Mouse (Mus musculus) embryonic facial prominence, embryonic 12.5 days (tissue): ENCODE results near the gene 2310011J03Rik. TPM values are rescaled to one million over a fixed set of nuclear protein-coding genes. Genes with fewer than 3 reads are reported as not detected.
"Not testable (repeated sequence)": the region's sequence is repeated elsewhere in the genome, so short reads cannot be mapped to it uniquely, and the experiment has no call there.

Source experiments
- ATAC-seq: fragments of 200-750 bp; cut with Nextera tagmentation; 2 replicates; pipeline ENCODE4 v1.8.0; 2017; ENCODE audit not compliant: insufficient number of reproducible peaks, insufficient read depth, low FRiP score, low TSS enrichment
- H3K27ac ChIP-seq: fragments of 300-500 bp; sonication (generic); 2 replicates; pipeline ENCODE4 v1.5.1; 2016; ENCODE audit warnings: mild to moderate bottlenecking
- H3K27me3 ChIP-seq: fragments of 300-500 bp; sonication (generic); 2 replicates; pipeline ENCODE4 v1.6.1; 2016; ENCODE audit warnings: mild to moderate bottlenecking, moderate library complexity
- H3K36me3 ChIP-seq: fragments of 300-500 bp; sonication (generic); 2 replicates; pipeline ENCODE4 v1.6.1; 2016; ENCODE audit warnings: mild to moderate bottlenecking
- H3K4me1 ChIP-seq: fragments of 300-500 bp; sonication (generic); 2 replicates; pipeline ENCODE4 v1.6.1; 2016
- H3K4me2 ChIP-seq: fragments of 300-500 bp; sonication (generic); replicated peaks from 2 replicates; pipeline ENCODE4 v1.6.1; 2016; ENCODE audit warnings: mild to moderate bottlenecking, moderate library complexity
- H3K4me3 ChIP-seq: fragments of 300-500 bp; sonication (generic); 2 replicates; pipeline ENCODE4 v1.5.1; 2016; ENCODE audit warnings: mild to moderate bottlenecking
- H3K9ac ChIP-seq: fragments of 300-500 bp; sonication (generic); 2 replicates; pipeline ENCODE4 v1.6.1; 2016; ENCODE audit warnings: mild to moderate bottlenecking, moderate library complexity
- H3K9me3 ChIP-seq: fragments of 300-500 bp; sonication (generic); 2 replicates; pipeline ENCODE4 v1.6.1; 2016; ENCODE audit warnings: mild to moderate bottlenecking, moderate library complexity
- WGBS: fragments of 180-500 bp; shearing (Covaris S2); methylation state at CpG from one replicate; pipeline ENCODE4 v1.1.7; 2016; 5-methylcytosine and 5-hydroxymethylcytosine counted together
- polyA plus RNA-seq: library from polyadenylated mRNA; unstranded; fragments of >200 nt; fragmentation: Nextera tagmentation; extraction: Ambion mirVana; gene quantifications from 2 replicates; pipeline ENCODE4 v1.2.1, GENCODE M21; 2016

2310011J03Rik gene
- polyA plus RNA-seq, 1 experiment from 2014 or later: 50.0 TPM

DNA sequence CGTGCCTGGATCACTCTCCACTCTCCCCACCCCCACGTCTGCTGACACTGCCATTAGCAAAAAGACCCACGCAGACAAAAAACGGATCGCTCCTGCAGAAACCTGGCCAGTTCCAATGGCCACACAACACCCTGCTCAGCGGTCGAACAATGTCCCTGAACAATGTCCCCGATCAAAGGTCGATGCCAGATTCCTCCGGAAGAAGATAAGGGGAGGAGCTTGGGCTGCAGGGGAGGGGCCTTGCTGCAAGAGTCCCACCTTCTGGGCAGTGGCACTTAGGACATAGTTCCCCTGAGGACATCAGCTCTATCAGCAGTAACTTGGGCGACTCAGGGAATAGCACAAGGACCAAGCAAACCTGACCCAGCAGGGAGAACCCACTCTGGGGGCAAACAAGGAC lies 31.6 kb upstream of the 2310011J03Rik start:
- WGBS: 21% methylated on average over 11 of the region's 11 CpGs
- no peak overlapping the region for H3K9ac ChIP-seq
- no peaks in the 10 kb centered on the region for H3K36me3 ChIP-seq
- no peak overlapping the region for H3K4me3 ChIP-seq
- ATAC-seq: no peak
- no peaks in the 10 kb centered on the region for H3K9me3 ChIP-seq
- no peak overlapping the region for H3K4me2 ChIP-seq
- peaks cover 100% of the 10 kb centered on the region for H3K27me3 ChIP-seq
- H3K4me1 ChIP-seq: peaks cover 25% of the 10 kb centered on the region
- no peak overlapping the region for H3K27ac ChIP-seq

DNA sequence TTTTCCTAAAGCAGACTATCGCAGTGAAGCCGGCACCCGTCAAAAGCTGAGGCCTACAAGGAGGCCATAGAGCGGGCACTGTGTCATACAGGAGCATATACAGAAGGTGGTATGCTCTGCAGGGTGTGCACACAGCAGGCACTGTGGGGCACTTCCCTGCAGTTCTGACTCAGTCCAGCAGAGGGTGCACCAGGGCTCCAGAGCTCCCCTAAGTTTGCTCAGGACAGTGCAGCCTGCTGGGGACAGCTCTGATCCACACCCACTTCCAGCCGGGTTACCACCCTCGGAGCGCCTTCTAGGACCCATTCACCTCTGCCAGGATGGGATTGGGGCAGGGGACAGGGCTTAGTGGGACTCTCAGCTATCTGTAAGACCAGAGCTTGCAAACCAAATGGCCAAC lies 30.0 kb upstream of the 2310011J03Rik start:
- WGBS: 4% methylated on average over 7 of the region's 7 CpGs
- Histone ChIP-seq H3K36me3 (no peaks in the 10 kb centered on the region), H3K27me3 (peaks cover 98% of the 10 kb centered on the region), H3K9me3 (no peaks in the 10 kb centered on the region), H3K4me3 (no peak overlapping the region), H3K9ac (no peak overlapping the region), H3K27ac (no peak overlapping the region), H3K4me2 (no peak overlapping the region), H3K4me1 (peaks cover 16% of the 10 kb centered on the region)
- peak; percentile 82 for ATAC-seq

DNA sequence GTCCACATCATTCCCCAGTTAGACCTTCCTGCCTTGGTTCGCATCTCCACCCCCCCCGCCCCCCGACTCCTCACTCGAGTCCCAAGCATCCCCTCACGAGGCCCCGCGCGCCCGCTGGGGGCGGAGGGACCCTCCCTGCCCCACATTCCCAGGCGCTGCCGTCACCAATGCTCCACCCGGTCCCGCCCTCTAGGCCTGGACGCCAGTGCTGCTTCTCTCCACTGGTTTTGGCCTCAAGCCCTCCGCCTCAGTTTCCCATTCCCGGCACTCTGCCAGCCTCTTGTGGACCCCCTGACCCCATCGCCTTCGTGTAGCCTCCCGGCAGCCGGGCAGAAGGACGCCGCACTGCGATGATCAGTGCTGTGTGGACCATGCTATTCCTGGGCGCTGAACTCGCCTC lies 28.6 kb upstream of the 2310011J03Rik start:
- H3K4me1 ChIP-seq: peaks cover 20% of the 10 kb centered on the region
- 17% methylated on average over 26 of the region's 26 CpGs for WGBS
- H3K27ac ChIP-seq: no peak overlapping the region
- no peak for ATAC-seq
- H3K9ac ChIP-seq: peak overlapping the region; percentile 19; the same call in 1 of the 2 replicates
- H3K4me3 ChIP-seq: peak overlapping the region; percentile 22
- no peaks in the 10 kb centered on the region for H3K9me3 ChIP-seq
- no peaks in the 10 kb centered on the region for H3K36me3 ChIP-seq
- peak overlapping the region; percentile 43 for H3K4me2 ChIP-seq
- H3K27me3 ChIP-seq: peaks cover 98% of the 10 kb centered on the region

DNA sequence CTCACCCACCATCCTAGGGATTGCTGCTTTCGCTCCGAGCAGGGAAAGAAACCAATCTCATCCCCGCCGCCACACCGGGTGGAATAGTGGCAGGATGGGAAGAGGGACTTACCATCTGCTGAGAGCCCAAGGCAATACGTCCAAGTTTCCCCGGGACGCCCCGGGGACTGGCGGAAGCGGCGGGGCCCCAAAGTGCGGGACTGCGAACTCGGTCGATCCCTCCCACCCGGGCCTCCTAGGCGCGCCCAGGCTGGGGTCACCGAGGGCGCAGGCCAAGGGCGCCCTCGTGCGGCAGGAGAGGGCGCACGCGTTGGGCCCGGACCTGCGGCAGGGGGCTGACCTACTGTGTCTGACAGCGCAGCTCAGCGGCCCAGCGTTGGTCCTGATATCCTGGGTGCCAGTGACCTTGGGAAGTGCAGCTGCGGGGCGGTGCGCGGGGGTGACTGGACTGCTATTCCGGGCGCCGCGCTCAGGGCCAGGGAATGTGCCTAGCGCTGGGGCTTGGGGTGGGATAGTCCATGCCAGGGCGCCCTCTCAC lies 28.0 kb upstream of the 2310011J03Rik start, which contains the start of gene Adamtsl5:
Gene Adamtsl5, minus strand, starts transcription at position 169 of the 538 bp plus-strand sequence.
- H3K9ac ChIP-seq: peak within 1 kb of the TSS; percentile 27; the same call in 1 of the 2 replicates
- H3K36me3 ChIP-seq: no peaks in the 10 kb centered on the region
- ATAC-seq: no peak
- 1% methylated on average over 42 of the region's 42 CpGs for WGBS
- H3K9me3 ChIP-seq: no peaks in the 10 kb centered on the region
- peak within 1 kb of the TSS; percentile 43 for H3K4me2 ChIP-seq
- H3K4me1 ChIP-seq: peaks cover 23% of the 10 kb centered on the region
- H3K27ac ChIP-seq: no peak within 1 kb of the TSS
- H3K27me3 ChIP-seq: peaks cover 98% of the 10 kb centered on the region
- H3K4me3 ChIP-seq: peak within 1 kb of the TSS; percentile 22

DNA sequence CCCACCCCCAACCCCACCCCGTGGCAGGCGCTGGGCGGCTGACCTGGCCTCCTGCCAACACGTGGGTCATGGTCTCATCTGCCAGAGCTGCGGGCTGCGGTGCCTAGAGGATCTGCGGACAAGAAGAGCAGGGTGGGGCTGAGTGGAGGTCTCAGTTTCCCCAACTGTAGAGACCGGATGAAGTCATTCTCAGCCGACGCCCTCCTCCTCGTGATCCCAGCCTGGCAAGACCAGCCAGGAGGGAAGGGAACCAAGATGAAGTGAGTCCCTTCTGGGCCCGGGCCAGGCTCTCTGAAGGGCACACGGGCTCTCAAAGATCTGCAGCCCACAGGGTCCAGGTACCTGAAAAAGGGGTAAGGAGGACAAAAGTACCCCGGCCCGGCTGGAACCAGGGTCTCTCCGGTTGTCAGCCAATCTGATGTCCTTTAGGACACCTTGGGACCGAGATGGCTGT lies 27.2 kb upstream of the 2310011J03Rik start:
- H3K9me3 ChIP-seq: no peaks in the 10 kb centered on the region
- ATAC-seq: no peak
- no peak overlapping the region for H3K4me3 ChIP-seq
- H3K27ac ChIP-seq: no peak overlapping the region
- H3K36me3 ChIP-seq: no peaks in the 10 kb centered on the region
- H3K4me2 ChIP-seq: no peak overlapping the region; the same call in none of the 2 replicates
- H3K27me3 ChIP-seq: peaks cover 98% of the 10 kb centered on the region
- no peak overlapping the region for H3K9ac ChIP-seq
- WGBS: 12% methylated on average over 17 of the region's 17 CpGs
- peaks cover 29% of the 10 kb centered on the region for H3K4me1 ChIP-seq

DNA sequence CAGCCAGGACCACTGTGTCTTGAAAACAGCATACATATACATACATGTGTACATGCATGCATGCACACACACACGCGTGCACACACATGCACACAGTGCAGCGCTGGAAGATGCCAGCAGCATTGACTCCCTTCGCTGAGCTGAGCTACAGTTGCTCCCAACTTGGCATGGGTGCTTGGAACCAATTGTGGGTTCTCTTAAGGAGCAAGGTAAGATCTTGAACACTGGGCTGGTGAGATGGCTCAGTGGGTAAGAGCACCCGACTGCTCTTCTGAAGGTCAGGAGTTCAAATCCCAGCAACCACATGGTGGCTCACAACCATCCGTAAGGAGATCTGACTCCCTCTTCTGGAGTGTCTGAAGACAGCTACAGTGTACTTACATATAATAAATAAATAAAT lies 25.6 kb upstream of the 2310011J03Rik start:
- 71% methylated on average over 6 of the region's 6 CpGs for WGBS
- H3K4me3 ChIP-seq, H3K36me3 ChIP-seq, H3K9me3 ChIP-seq, ATAC-seq, H3K27ac ChIP-seq, H3K4me2 ChIP-seq, H3K9ac ChIP-seq: not testable (repeated sequence)
- Histone ChIP-seq H3K27me3 (peaks cover 98% of the 10 kb centered on the region), H3K4me1 (peaks cover 39% of the 10 kb centered on the region)

DNA sequence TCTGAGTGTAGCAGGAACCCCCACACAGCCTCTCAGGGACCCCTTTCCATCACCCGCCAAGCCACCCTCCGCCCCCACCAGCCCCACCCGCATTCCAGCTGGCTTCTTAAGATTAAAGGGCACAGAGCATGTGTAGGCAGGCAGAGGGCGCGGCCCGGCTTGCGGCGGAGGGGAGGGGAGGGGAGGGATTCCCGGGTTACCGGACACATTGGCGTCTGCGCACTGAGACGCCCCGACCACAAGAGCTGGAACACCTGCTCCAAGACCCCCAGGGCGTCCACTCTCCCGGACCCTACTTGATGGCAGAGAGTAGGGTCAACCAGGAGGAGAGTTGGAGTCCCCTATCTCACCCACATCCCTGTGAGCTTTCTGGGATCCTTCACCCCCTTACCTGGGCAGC lies 24.8 kb upstream of the 2310011J03Rik start:
- H3K9me3 ChIP-seq: no peaks in the 10 kb centered on the region
- H3K36me3 ChIP-seq: no peaks in the 10 kb centered on the region
- peak overlapping the region; percentile 2; the same call in 1 of the 2 replicates for H3K9ac ChIP-seq
- ATAC-seq: no peak
- WGBS: under 1% methylated on average over 16 of the region's 16 CpGs
- H3K4me2 ChIP-seq: peak overlapping the region; percentile 12; the same call in 1 of the 2 replicates
- no peak overlapping the region for H3K27ac ChIP-seq
- peaks cover 98% of the 10 kb centered on the region for H3K27me3 ChIP-seq
- peak overlapping the region; percentile 9; the same call in 1 of the 2 replicates for H3K4me3 ChIP-seq
- peaks cover 39% of the 10 kb centered on the region for H3K4me1 ChIP-seq

DNA sequence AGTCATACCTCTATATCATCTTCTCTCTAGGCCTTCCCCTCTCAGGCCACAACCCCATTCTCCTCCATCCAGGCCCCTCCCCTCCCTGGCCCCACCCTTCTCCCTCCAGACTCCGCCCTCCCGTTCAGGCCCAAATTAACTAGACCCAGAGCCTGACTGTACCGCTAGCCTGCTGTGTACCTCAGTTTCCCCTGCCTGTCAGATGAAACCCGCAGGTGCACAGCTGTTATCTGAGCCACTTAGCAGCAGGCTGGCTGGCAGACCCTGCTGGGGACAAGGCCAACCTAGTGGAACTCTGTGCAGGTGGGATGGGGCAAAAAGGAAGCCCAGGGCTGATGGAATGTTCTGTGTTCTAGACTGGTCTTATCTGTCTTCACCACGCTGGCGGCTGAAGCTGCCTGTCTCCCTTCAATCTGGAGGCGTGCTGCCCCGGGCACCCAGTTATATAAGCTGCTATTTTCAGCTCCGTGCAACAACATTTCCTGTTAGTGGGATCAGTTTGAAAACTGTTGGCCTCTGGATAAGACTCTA lies 23.9 kb upstream of the 2310011J03Rik start:
- no peak for ATAC-seq
- no peak overlapping the region for H3K27ac ChIP-seq
- peaks cover 89% of the 10 kb centered on the region for H3K27me3 ChIP-seq
- H3K4me1 ChIP-seq: peaks cover 38% of the 10 kb centered on the region
- no peaks in the 10 kb centered on the region for H3K9me3 ChIP-seq
- no peak overlapping the region for H3K9ac ChIP-seq
- no peak overlapping the region for H3K4me3 ChIP-seq
- H3K36me3 ChIP-seq: no peaks in the 10 kb centered on the region
- 39% methylated on average over 9 of the region's 9 CpGs for WGBS
- 0 out of 2 replicates have a peak overlapping the region, but pooled peaks have one; percentile 1 for H3K4me2 ChIP-seq

DNA sequence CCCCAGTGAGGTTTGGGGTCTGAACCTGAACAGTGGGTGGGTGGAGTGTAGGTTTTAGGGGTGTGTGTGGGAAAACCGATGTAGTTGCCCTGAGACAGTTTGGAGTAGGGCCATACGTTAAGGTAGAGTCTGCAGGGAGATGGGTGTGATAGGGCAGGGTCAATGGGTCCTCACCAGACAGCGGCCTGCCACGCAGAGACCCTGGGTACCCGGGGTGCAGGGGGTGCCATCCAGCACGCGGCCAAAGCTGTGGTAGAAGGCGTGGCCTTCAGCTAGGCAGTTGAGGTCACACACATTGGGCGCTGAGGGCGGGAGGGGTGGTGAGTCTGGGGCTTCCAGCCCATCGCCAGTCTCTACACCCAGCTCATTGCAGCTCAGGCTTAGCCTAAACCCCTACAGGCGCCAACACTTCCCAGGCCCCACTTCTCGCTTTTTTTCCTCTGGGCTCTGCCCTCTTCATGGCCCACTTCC lies 23.1 kb upstream of the 2310011J03Rik start:
- H3K27ac ChIP-seq: no peak overlapping the region
- peak overlapping the region; percentile 34 for H3K4me3 ChIP-seq

DNA sequence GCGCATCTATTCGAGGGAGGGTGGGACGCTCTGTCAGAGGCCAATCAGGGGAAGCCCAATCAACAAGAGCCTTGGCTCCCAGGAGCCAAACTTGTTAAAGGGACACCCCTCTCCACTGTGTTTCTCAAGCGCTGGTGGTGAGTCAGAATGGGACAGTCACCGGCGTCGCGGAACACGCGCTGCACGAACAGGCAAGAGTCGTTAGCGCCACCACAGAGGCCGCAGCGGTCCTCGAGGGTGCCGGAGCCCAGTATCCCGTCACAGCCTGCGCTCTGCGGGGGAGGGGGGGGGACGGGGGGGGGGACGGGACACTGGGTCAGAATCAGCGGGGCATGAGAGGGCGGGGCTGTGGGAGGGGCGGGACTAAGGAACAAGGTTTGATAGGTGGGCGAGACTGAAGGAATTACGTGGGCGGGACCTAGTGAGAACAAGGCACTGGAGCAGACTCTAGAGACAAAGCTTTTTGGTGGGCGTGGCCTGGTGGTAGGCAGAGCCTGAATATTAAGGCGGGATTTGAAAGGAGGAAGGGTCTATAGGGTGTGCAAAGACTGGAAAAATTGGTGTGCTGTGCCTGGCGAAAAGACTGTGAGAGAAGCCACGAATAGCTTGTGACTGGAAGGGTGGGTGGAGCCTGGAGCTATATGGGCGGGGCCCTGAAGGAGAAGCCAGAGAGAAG lies 22.6 kb upstream of the 2310011J03Rik start:
- peak; percentile 68 for ATAC-seq
- H3K36me3 ChIP-seq: no peaks in the 10 kb centered on the region
- H3K9me3 ChIP-seq: no peaks in the 10 kb centered on the region
- 2% methylated on average over 32 of the region's 33 CpGs for WGBS
- peak overlapping the region; percentile 34 for H3K4me3 ChIP-seq
- no peak overlapping the region for H3K27ac ChIP-seq
- H3K4me1 ChIP-seq: peaks cover 25% of the 10 kb centered on the region
- peak overlapping the region; percentile 53 for H3K4me2 ChIP-seq
- H3K27me3 ChIP-seq: peaks cover 76% of the 10 kb centered on the region
- H3K9ac ChIP-seq: no peak overlapping the region

More for the DNA sequence above, 23.1 kb upstream of the 2310011J03Rik start:
- Histone ChIP-seq H3K9me3 (no peaks in the 10 kb centered on the region), H3K36me3 (no peaks in the 10 kb centered on the region), H3K4me2 (peak overlapping the region; percentile 53), H3K27me3 (peaks cover 81% of the 10 kb centered on the region), H3K9ac (no peak overlapping the region), H3K4me1 (peaks cover 31% of the 10 kb centered on the region)
- ATAC-seq: 0 out of 2 replicates have a peak, but pooled peaks have one; percentile 9
- 26% methylated on average over 13 of the region's 13 CpGs for WGBS

DNA sequence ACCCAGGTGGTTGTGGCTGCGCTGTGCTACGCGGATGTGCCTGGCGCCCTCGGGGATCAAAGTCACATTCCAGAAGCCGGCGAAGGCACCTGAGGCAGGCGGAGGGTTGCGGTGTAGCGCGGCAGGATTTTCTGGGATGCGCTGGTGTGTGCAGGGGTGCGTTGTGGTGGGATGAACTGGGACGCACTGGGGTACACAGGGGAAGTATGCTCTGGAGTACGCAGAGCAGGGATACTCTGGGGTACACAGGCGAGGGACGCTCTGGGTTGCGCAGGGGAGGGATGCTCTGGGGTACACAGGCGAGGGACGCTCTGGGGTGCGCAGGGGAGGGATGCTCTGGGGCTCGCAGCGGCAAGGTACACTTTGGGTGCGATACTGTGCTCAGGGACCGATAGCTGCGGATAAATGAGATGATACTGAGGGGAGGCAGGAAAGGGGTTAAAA lies 22.0 kb upstream of the 2310011J03Rik start:
- no peak overlapping the region for H3K9ac ChIP-seq
- H3K4me1 ChIP-seq: peaks cover 23% of the 10 kb centered on the region
- no peaks in the 10 kb centered on the region for H3K36me3 ChIP-seq
- peak overlapping the region; percentile 53 for H3K4me2 ChIP-seq
- H3K27me3 ChIP-seq: peaks cover 70% of the 10 kb centered on the region
- ATAC-seq: peak; percentile 22; the same call in 1 of the 2 replicates
- H3K9me3 ChIP-seq: no peaks in the 10 kb centered on the region
- H3K4me3 ChIP-seq: peak overlapping the region; percentile 34
- H3K27ac ChIP-seq: no peak overlapping the region
- WGBS: under 1% methylated on average over 26 of the region's 26 CpGs
